Mouse (Mus musculus) bone marrow macrophage, adult 2 months (primary cell): Measurements from ENCODE around the gene Smim23. TPM values are rescaled to one million over a fixed set of nuclear protein-coding genes. Genes with fewer than 3 reads are reported as not detected.

ENCODE experiments used
- H3K27ac ChIP-seq: 2 replicates; pipeline ENCODE4 v1.5.1; 2012; ENCODE audit warnings: low read depth, low read length; ENCODE audit not compliant: insufficient read depth
- H3K4me1 ChIP-seq: 2 replicates; pipeline ENCODE4 v1.6.1; 2012; ENCODE audit warnings: low read length; ENCODE audit not compliant: control insufficient read depth, insufficient read depth
- H3K4me3 ChIP-seq: 2 replicates; pipeline ENCODE4 v1.5.1; 2012; ENCODE audit warnings: mild to moderate bottlenecking, low read length, moderate library complexity; ENCODE audit not compliant: insufficient read depth
- CTCF ChIP-seq: IDR thresholded peaks from 2 replicates; pipeline ENCODE4 v1.5.1; 2012; ENCODE audit warnings: low read depth, mild to moderate bottlenecking, low read length, moderate library complexity
- POLR2A ChIP-seq: IDR thresholded peaks from 2 replicates; pipeline ENCODE4 v1.6.1; 2012; ENCODE audit warnings: mild to moderate bottlenecking, low read depth, low read length, borderline replicate concordance
- polyA plus RNA-seq: library from polyadenylated mRNA; stranded (reverse); fragments of >200 nt; gene quantifications from 2 replicates; pipeline ENCODE4 v1.2.4, GENCODE M21; 2012; ENCODE audit not compliant: missing spikeins, insufficient read depth, insufficient read length

Gene Smim23
- polyA plus RNA-seq, 1 experiment = not detected

GRCm38 (mm10) chr11:32781633-32782404 lies 42.6 kb downstream of the Smim23 start:
- H3K4me1 ChIP-seq = no peaks in the 10 kb centered on the region

GRCm38 (mm10) chr11:32780747-32781536 lies 43.5 kb downstream of the Smim23 start:
- Histone ChIP-seq H3K4me1 (no peaks in the 10 kb centered on the region), H3K27ac (no peak overlapping the region), H3K4me3 (no peak overlapping the region)
- no peak for TF ChIP-seq POLR2A
- no peak for TF ChIP-seq CTCF

More at GRCm38 (mm10) chr11:32781633-32782404, 42.6 kb downstream of the Smim23 start:
- no peak overlapping the region for H3K27ac ChIP-seq
- H3K4me3 ChIP-seq = no peak overlapping the region
- TF ChIP-seq CTCF (no peak), POLR2A (no peak)

- Histone ChIP-seq H3K4me1 (no peaks in the 10 kb centered on the region), H3K4me3 (no peak overlapping the region), H3K27ac (no peak overlapping the region)
- no peak for TF ChIP-seq CTCF
- no peak for TF ChIP-seq POLR2A
These were observed 55.6 kb downstream of the Smim23 start for GRCm38 (mm10) chr11:32768642-32769343.

Other genes starting within 250 kb of the Smim23 start
- gene Fbxw11, start 181.9 kb downstream of the Smim23 start, polyA plus RNA-seq = 44.3 and 47.9 TPM in 2 replicates